8 mouse cellular contexts compared by ENCODE assay signal in genomic region chr4:97775494-97776265, GRCm38 (mm10). TPM values are rescaled to one million over a fixed set of nuclear protein-coding genes. Genes with fewer than 3 reads are reported as not detected.
DNase-seq lines count a peak whose midpoint lies in the region; ATAC-seq lines count a peak whose summit lies in the region.

No protein-coding gene starts in this region.

- H3K9ac ChIP-seq in heart, embryonic 16.5 days (ENCODE audit: low read length), result peak overlapping the region; percentile 99
- H3K9ac ChIP-seq in limb, embryonic 13.5 days, result peak overlapping the region; percentile 73
- no peak overlapping the region for H3K9ac ChIP-seq in stomach, embryonic 14.5 days (replicated peaks; ENCODE audit: low read depth, low read length)

- no peaks in the 10 kb centered on the region for H3K9me3 ChIP-seq in heart, embryonic 16.5 days (replicated peaks; ENCODE audit: control insufficient read depth, low read length)
- H3K9me3 ChIP-seq in limb, embryonic 13.5 days, result no peaks in the 10 kb centered on the region
- H3K9me3 ChIP-seq in stomach, embryonic 14.5 days (ENCODE audit: control insufficient read depth, low read depth, low read length), result no peaks in the 10 kb centered on the region

- peak overlapping the region; percentile 84 for H3K4me2 ChIP-seq in heart, embryonic 16.5 days (ENCODE audit: low read depth, low read length)
- peak overlapping the region; percentile 80 for H3K4me2 ChIP-seq in limb, embryonic 13.5 days (replicated peaks)
- peak overlapping the region; percentile 77 for H3K4me2 ChIP-seq in stomach, embryonic 14.5 days (replicated peaks; ENCODE audit: low read depth, low read length)

- peaks cover 27% of the 10 kb centered on the region for H3K4me1 ChIP-seq in heart, embryonic 16.5 days (ENCODE audit: control insufficient read depth, insufficient read depth, low read length)
- H3K4me1 ChIP-seq in limb, embryonic 13.5 days, result peaks cover 32% of the 10 kb centered on the region
- H3K4me1 ChIP-seq in stomach, embryonic 14.5 days (ENCODE audit: control insufficient read depth, insufficient read depth, low read length), result peaks cover 12% of the 10 kb centered on the region; the same call in 1 of the 2 replicates

- WGBS in heart, embryonic 16.5 days, result under 1% methylated on average over 20 of the region's 20 CpGs
- WGBS in limb, embryonic 13.5 days, result 1% methylated on average over 14 of the region's 20 CpGs
- under 1% methylated on average over 20 of the region's 20 CpGs for WGBS in stomach, embryonic 14.5 days

- H3K27me3 ChIP-seq in heart, embryonic 16.5 days (ENCODE audit: control insufficient read depth, insufficient read depth, low read length), result no peaks in the 10 kb centered on the region
- no peaks in the 10 kb centered on the region for H3K27me3 ChIP-seq in limb, embryonic 13.5 days
- H3K27me3 ChIP-seq in stomach, embryonic 14.5 days (ENCODE audit: control insufficient read depth, insufficient read depth, low read length), result no peaks in the 10 kb centered on the region

- H3K4me3 ChIP-seq in heart, embryonic 16.5 days (ENCODE audit: low read length), result peak overlapping the region; percentile 95
- peak overlapping the region; percentile 97 for H3K4me3 ChIP-seq in limb, embryonic 13.5 days
- H3K4me3 ChIP-seq in stomach, embryonic 14.5 days (ENCODE audit: low read depth, low read length), result peak overlapping the region; percentile 90

- peak; percentile 40 for DNase-seq in cerebellum, adult 9-10 months
- DNase-seq in cerebellum, adult 9-11 months, result no peak
- DNase-seq in Muller cell, postnatal 12 days (ENCODE audit: inconsistent ontology term), result peak; percentile 49
- no peak for DNase-seq in urinary bladder, postnatal 14 days (ENCODE audit: low spot score)
- DNase-seq in left cerebral cortex, adult 18-20 months (ENCODE audit: low spot score in 2 of 2), result no peak

- H3K36me3 ChIP-seq in heart, embryonic 16.5 days (ENCODE audit: control insufficient read depth, insufficient read depth), result no peaks in the 10 kb centered on the region
- no peaks in the 10 kb centered on the region for H3K36me3 ChIP-seq in limb, embryonic 13.5 days
- H3K36me3 ChIP-seq in stomach, embryonic 14.5 days (ENCODE audit: control insufficient read depth, insufficient read depth, low read length), result no peaks in the 10 kb centered on the region

- ATAC-seq in heart, embryonic 16.5 days (replicated peaks; ENCODE audit: extremely low read depth, insufficient read depth, low FRiP score), result no peak
- ATAC-seq in limb, embryonic 13.5 days (ENCODE audit: low FRiP score, low read depth), result no peak
- no peak for ATAC-seq in stomach, embryonic 14.5 days (ENCODE audit: insufficient number of reproducible peaks, insufficient read depth, low FRiP score, low read depth)

- H3K27ac ChIP-seq in heart, embryonic 16.5 days (ENCODE audit: low read length), result peak overlapping the region; percentile 98
- H3K27ac ChIP-seq in limb, embryonic 13.5 days, result peak overlapping the region; percentile 99
- peak overlapping the region; percentile 98 for H3K27ac ChIP-seq in stomach, embryonic 14.5 days (ENCODE audit: low read length)

RNA-seq across cellular contexts. Expression of gene E130114P18Rik, which starts 2.2 kb away (rescaled TPM):
- polyA plus RNA-seq in heart, embryonic 16.5 days (2015; fragmentation: Nextera tagmentation; extraction: Ambion mirVana), result 0.47 and 0.75 TPM in 2 replicates
- polyA plus RNA-seq in limb, embryonic 13.5 days (2015; fragmentation: Nextera tagmentation; extraction: Ambion mirVana), result 3.7 and 6.3 TPM in 2 replicates
- 5.7 and 6.3 TPM in 2 replicates for polyA plus RNA-seq in stomach, embryonic 14.5 days (2014; fragmentation: Nextera tagmentation; extraction: Ambion mirVana)
- 1 to 10 TPM; 6.1 to 7.4 TPM for total RNA-seq in left cerebral cortex, adult 18-20 months (2021)

RNA-seq across cellular contexts. Expression of gene Nfia, which starts 3.1 kb away (rescaled TPM):
- 37.3 and 42.0 TPM in 2 replicates for polyA plus RNA-seq in heart, embryonic 16.5 days (2015; fragmentation: Nextera tagmentation; extraction: Ambion mirVana)
- polyA plus RNA-seq in limb, embryonic 13.5 days (2015; fragmentation: Nextera tagmentation; extraction: Ambion mirVana), result 88.3 and 88.4 TPM in 2 replicates
- 73.9 and 78.4 TPM in 2 replicates for polyA plus RNA-seq in stomach, embryonic 14.5 days (2014; fragmentation: Nextera tagmentation; extraction: Ambion mirVana)
- total RNA-seq in left cerebral cortex, adult 18-20 months (2021), result 10 to 100 TPM; 54.8 to 59.7 TPM

Comparison
In these comparisons a context has a peak if more than half of its experiments do, and no peak if none do; other contexts are left out.
1. DNase-seq: peak in cerebellum, adult 9-10 months (single experiment) and Muller cell, postnatal 12 days (single experiment); none in cerebellum, adult 9-11 months (single experiment), urinary bladder, postnatal 14 days (single experiment) and left cerebral cortex, adult 18-20 months (0 of 2).
2. Peak in every context shown above with its lines, with median percentiles within 50 percentile points of each other: H3K27ac ChIP-seq, H3K4me2 ChIP-seq and H3K4me3 ChIP-seq.